Mouse (Mus musculus) neural tube, embryonic 13.5 days (tissue): Measurements from ENCODE around the gene Sufu. TPM values are rescaled to one million over a fixed set of nuclear protein-coding genes. Genes with fewer than 3 reads are reported as not detected.
A peak's percentile ranks its signal among the peaks of the same experiment; 100 is the strongest.

Experiments
- ATAC-seq: fragments of 200-750 bp; cut with Nextera tagmentation; 2 replicates; pipeline ENCODE4 v1.8.0; 2017; ENCODE audit warnings: low read depth, mild to moderate bottlenecking, moderate TSS enrichment, moderate library complexity
- H3K27ac ChIP-seq: fragments of 300-500 bp; sonication (generic); replicated peaks from 2 replicates; pipeline ENCODE4 v1.5.1; 2015; ENCODE audit warnings: moderate library complexity, mild to moderate bottlenecking, inconsistent platforms
- H3K27me3 ChIP-seq: fragments of 300-500 bp; sonication (generic); 2 replicates; pipeline ENCODE4 v1.6.1; 2015; ENCODE audit warnings: mild to moderate bottlenecking, inconsistent platforms
- H3K36me3 ChIP-seq: fragments of 300-500 bp; sonication (generic); 2 replicates; pipeline ENCODE4 v1.6.1; 2015; ENCODE audit warnings: mild to moderate bottlenecking, inconsistent platforms
- H3K4me1 ChIP-seq: fragments of 300-500 bp; sonication (generic); replicated peaks from 2 replicates; pipeline ENCODE4 v1.6.1; 2015; ENCODE audit warnings: inconsistent platforms
- H3K4me2 ChIP-seq: fragments of 300-500 bp; sonication (generic); 2 replicates; pipeline ENCODE4 v1.6.1; 2015; ENCODE audit warnings: inconsistent platforms, mild to moderate bottlenecking, moderate library complexity
- H3K4me3 ChIP-seq: fragments of 300-500 bp; sonication (generic); 2 replicates; pipeline ENCODE4 v1.5.1; 2015; ENCODE audit warnings: mild to moderate bottlenecking, inconsistent platforms
- H3K9ac ChIP-seq: fragments of 300-500 bp; sonication (generic); 2 replicates; pipeline ENCODE4 v1.6.1; 2015; ENCODE audit warnings: moderate library complexity, mild to moderate bottlenecking, inconsistent platforms
- H3K9me3 ChIP-seq: fragments of 300-500 bp; sonication (generic); 2 replicates; pipeline ENCODE4 v1.6.1; 2016; ENCODE audit warnings: inconsistent platforms
- WGBS: fragments of 180-500 bp; shearing (Covaris S2); methylation state at CpG from one replicate; pipeline ENCODE4 v1.1.7; 2015; 5-methylcytosine and 5-hydroxymethylcytosine counted together
- polyA plus RNA-seq: library from polyadenylated mRNA; unstranded; fragments of >200 nt; fragmentation: Nextera tagmentation; extraction: Ambion mirVana; gene quantifications from 2 replicates; pipeline ENCODE4 v1.2.1, GENCODE M21; 2015

Gene Sufu
- polyA plus RNA-seq, 1 experiment from 2014 or later = 24.8 TPM

GRCm38 (mm10) chr19:46416276-46416675 is 19.6 kb downstream of the Sufu start:
- Histone ChIP-seq H3K27me3 (no peaks in the 10 kb centered on the region), H3K9ac (no peak overlapping the region), H3K4me2 (no peak overlapping the region), H3K4me1 (peaks cover 29% of the 10 kb centered on the region), H3K4me3 (no peak overlapping the region), H3K36me3 (no peaks in the 10 kb centered on the region), H3K9me3 (no peaks in the 10 kb centered on the region), H3K27ac (peak overlapping the region; percentile 57)
- no peak for ATAC-seq
- 56% methylated on average over 9 of the region's 9 CpGs for whole genome bisulfite sequencing

GRCm38 (mm10) chr19:46418051-46418450 is 21.4 kb downstream of the Sufu start:
- Histone ChIP-seq H3K4me2 (no peak overlapping the region), H3K4me1 (peaks cover 47% of the 10 kb centered on the region)
- 94% methylated on average over 4 of the region's 4 CpGs for WGBS

GRCm38 (mm10) chr19:46420410-46420809 is 23.7 kb downstream of the Sufu start:
- no peak for ATAC-seq
- no peaks in the 10 kb centered on the region for H3K9me3 ChIP-seq
- peaks cover 58% of the 10 kb centered on the region for H3K4me1 ChIP-seq
- no peaks in the 10 kb centered on the region for H3K27me3 ChIP-seq
- H3K27ac ChIP-seq = no peak overlapping the region
- H3K4me2 ChIP-seq = no peak overlapping the region
- WGBS = 95% methylated on average over 7 of the region's 7 CpGs
- H3K36me3 ChIP-seq = no peaks in the 10 kb centered on the region
- no peak overlapping the region for H3K4me3 ChIP-seq
- no peak overlapping the region for H3K9ac ChIP-seq

More at GRCm38 (mm10) chr19:46418051-46418450, 21.4 kb downstream of the Sufu start:
- no peak for ATAC-seq
- no peak overlapping the region for H3K4me3 ChIP-seq
- H3K27ac ChIP-seq = no peak overlapping the region
- H3K36me3 ChIP-seq = no peaks in the 10 kb centered on the region
- H3K9ac ChIP-seq = no peak overlapping the region
- no peaks in the 10 kb centered on the region for H3K27me3 ChIP-seq
- no peaks in the 10 kb centered on the region for H3K9me3 ChIP-seq

GRCm38 (mm10) chr19:46422384-46423338 is 26.0 kb downstream of the Sufu start:
- Histone ChIP-seq H3K4me1 (peaks cover 49% of the 10 kb centered on the region), H3K9me3 (no peaks in the 10 kb centered on the region), H3K9ac (0 out of 2 replicates have a peak overlapping the region, but pooled peaks have one; percentile 13), H3K27ac (peak overlapping the region; percentile 75), H3K4me2 (no peak overlapping the region), H3K27me3 (no peaks in the 10 kb centered on the region), H3K36me3 (no peaks in the 10 kb centered on the region), H3K4me3 (no peak overlapping the region)
- WGBS = 37% methylated on average over 11 of the region's 11 CpGs
- peak; percentile 84 for ATAC-seq

DNA sequence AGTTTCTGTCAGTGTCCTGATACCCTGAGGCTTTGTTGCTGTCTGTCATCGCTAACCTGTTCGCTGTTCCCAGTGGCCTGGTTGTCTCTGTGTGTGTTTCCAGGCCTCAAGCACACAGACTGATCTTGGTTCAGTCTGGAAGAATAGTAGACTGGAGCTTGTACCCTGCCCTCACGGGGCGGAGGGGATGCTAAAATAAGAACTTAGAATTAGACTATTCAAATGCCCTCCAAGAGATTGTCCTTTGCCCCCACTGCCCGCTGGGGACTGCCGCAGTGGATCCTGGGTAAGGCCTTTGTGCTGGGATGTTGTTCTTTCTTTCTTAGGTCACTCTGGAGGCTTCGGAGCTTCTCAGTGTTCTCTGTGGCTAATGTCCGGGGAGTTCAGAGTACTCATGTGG is 28.6 kb downstream of the Sufu start:
- no peak overlapping the region for H3K4me2 ChIP-seq
- WGBS = 87% methylated on average over 8 of the region's 8 CpGs
- H3K4me1 ChIP-seq = peaks cover 37% of the 10 kb centered on the region

GRCm38 (mm10) chr19:46426488-46426887 is 29.8 kb downstream of the Sufu start:
- ATAC-seq = no peak
- H3K27me3 ChIP-seq = no peaks in the 10 kb centered on the region
- peaks cover 27% of the 10 kb centered on the region for H3K4me1 ChIP-seq
- H3K9ac ChIP-seq = no peak overlapping the region
- H3K27ac ChIP-seq = peak overlapping the region; percentile 25; the same call in 1 of the 2 replicates
- H3K9me3 ChIP-seq = no peaks in the 10 kb centered on the region
- no peak overlapping the region for H3K4me2 ChIP-seq
- H3K36me3 ChIP-seq = 0 out of 2 replicates have a peak, but pooled peaks cover 4% of the 10 kb centered on the region
- 62% methylated on average over 12 of the region's 12 CpGs for WGBS
- H3K4me3 ChIP-seq = no peak overlapping the region

More for the DNA sequence above, 28.6 kb downstream of the Sufu start:
- H3K4me3 ChIP-seq = no peak overlapping the region
- H3K9me3 ChIP-seq = no peaks in the 10 kb centered on the region
- no peak overlapping the region for H3K9ac ChIP-seq
- H3K36me3 ChIP-seq = 0 out of 2 replicates have a peak, but pooled peaks cover 4% of the 10 kb centered on the region
- H3K27ac ChIP-seq = no peak overlapping the region
- ATAC-seq = no peak
- no peaks in the 10 kb centered on the region for H3K27me3 ChIP-seq

DNA sequence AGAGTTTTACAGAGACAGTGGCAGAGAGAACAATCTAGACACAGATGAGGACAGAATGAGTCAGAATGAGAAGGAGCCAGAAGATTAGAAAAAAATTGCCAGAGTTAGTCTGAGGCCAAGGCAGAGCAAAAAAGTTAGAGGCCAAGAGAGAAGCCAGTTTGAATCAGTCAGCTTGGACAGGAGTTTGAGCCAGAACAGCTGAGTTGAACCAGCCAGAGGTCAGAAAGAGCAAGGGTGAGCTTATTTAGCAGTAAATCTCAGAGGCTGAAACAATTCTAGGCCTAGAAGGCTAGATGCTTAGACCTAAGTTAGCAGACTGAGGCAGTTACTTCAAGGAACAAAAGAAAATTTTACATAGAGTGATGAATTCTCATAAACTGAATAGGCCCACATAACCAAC is 32.6 kb downstream of the Sufu start:
- Histone ChIP-seq H3K36me3 (0 out of 2 replicates have a peak, but pooled peaks cover 4% of the 10 kb centered on the region), H3K27ac (no peak overlapping the region), H3K9me3 (no peaks in the 10 kb centered on the region), H3K4me1 (peaks cover 10% of the 10 kb centered on the region), H3K4me2 (no peak overlapping the region), H3K9ac (no peak overlapping the region), H3K27me3 (no peaks in the 10 kb centered on the region), H3K4me3 (no peak overlapping the region)
- no peak for ATAC-seq

- no peak for ATAC-seq
- Histone ChIP-seq H3K36me3 (no peaks in the 10 kb centered on the region), H3K9ac (0 out of 2 replicates have a peak overlapping the region, but pooled peaks have one; percentile 17), H3K4me1 (peaks cover 42% of the 10 kb centered on the region), H3K4me3 (no peak overlapping the region), H3K27ac (peak overlapping the region; percentile 49; the same call in 1 of the 2 replicates), H3K9me3 (no peaks in the 10 kb centered on the region), H3K4me2 (no peak overlapping the region), H3K27me3 (no peaks in the 10 kb centered on the region)
- 60% methylated on average over 7 of the region's 7 CpGs for WGBS
Observed at GRCm38 (mm10) chr19:46433712-46434111, 37.0 kb downstream of the Sufu start.

DNA sequence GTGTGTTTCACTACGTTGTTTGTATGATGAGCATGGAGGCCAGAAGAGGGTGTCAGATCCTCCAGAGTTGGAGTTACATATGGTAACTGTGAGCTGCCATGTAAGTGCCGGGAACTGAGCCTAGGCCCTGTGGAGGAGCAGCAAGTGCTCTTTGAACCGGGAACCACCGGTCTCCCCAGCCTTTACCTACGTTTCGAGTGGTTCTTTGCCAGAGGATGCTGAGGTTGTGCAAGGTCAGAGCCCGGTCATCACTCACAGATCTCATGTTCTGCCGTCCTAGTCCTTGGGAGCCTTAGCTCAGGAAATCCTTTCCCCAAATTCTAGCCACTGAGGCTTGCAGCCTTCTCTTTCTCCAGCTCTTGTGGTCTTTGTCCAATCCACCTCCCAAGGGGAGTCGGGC is 37.5 kb downstream of the Sufu start:
- no peak overlapping the region for H3K4me3 ChIP-seq
- H3K4me2 ChIP-seq = no peak overlapping the region
- no peaks in the 10 kb centered on the region for H3K36me3 ChIP-seq
- H3K9ac ChIP-seq = 0 out of 2 replicates have a peak overlapping the region, but pooled peaks have one; percentile 26
- ATAC-seq = no peak
- H3K4me1 ChIP-seq = peaks cover 42% of the 10 kb centered on the region
- whole genome bisulfite sequencing = 64% methylated on average over 9 of the region's 9 CpGs
- H3K27ac ChIP-seq = no peak overlapping the region
- no peaks in the 10 kb centered on the region for H3K9me3 ChIP-seq
- H3K27me3 ChIP-seq = no peaks in the 10 kb centered on the region

DNA sequence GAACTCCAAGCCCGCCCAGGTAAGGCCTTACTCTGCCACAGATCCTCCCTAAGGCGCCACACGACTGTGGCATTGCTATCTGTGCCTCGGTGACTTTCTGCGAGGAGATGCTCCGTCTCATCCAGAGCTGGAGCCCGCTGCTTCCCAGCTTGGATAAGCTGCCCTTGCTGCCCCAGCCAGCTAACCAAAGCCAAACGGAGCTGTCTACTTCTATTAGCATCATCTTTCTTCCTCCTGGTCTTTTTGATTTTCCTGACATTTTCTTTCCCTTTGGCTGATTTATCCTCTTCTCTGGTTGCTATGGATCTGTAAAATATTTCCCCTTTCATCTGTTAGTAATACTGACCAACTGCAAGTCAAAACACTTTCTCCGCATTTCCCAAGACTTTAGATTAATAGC is 37.9 kb downstream of the Sufu start:
- Histone ChIP-seq H3K9ac (peak overlapping the region; percentile 26; the same call in 1 of the 2 replicates), H3K9me3 (no peaks in the 10 kb centered on the region), H3K4me3 (no peak overlapping the region), H3K4me1 (peaks cover 42% of the 10 kb centered on the region), H3K27ac (no peak overlapping the region), H3K36me3 (no peaks in the 10 kb centered on the region), H3K27me3 (no peaks in the 10 kb centered on the region), H3K4me2 (no peak overlapping the region)
- WGBS = 61% methylated on average over 9 of the region's 9 CpGs
- no peak for ATAC-seq

DNA sequence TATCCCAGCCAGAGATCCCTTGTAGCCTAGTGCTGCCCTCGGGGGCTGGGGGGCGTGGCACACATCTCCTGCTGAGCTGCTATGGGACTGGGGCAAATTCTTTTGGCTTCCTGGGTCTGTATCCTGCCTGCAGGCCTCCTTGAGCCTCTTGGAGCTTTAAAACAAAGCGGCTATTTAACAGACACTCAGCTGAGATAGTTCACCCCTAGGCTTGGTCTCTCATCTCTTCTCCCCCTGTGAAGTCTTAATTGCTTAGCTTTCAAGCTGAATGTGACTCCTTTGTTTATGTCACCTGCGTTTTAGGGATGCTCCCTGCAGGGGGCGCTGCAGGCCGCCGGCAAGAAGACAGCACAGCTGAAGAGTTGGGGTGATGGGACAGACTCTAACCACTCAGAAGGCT is 38.8 kb downstream of the Sufu start:
- H3K36me3 ChIP-seq = no peaks in the 10 kb centered on the region
- H3K4me2 ChIP-seq = no peak overlapping the region
- H3K27ac ChIP-seq = no peak overlapping the region; the same call in 1 of the 2 replicates
- peaks cover 44% of the 10 kb centered on the region for H3K4me1 ChIP-seq
- H3K4me3 ChIP-seq = no peak overlapping the region
- H3K27me3 ChIP-seq = no peaks in the 10 kb centered on the region
- H3K9ac ChIP-seq = 0 out of 2 replicates have a peak overlapping the region, but pooled peaks have one; percentile 22
- ATAC-seq = peak; percentile 24; the same call in 1 of the 2 replicates
- WGBS = 3% methylated on average over 7 of the region's 7 CpGs
- H3K9me3 ChIP-seq = no peaks in the 10 kb centered on the region

- WGBS = 6% methylated on average over 6 of the region's 6 CpGs
- no peak for ATAC-seq
Observed at GRCm38 (mm10) chr19:46443509-46443908, 46.8 kb downstream of the Sufu start.

More at GRCm38 (mm10) chr19:46443509-46443908, 46.8 kb downstream of the Sufu start:
- no peak overlapping the region for H3K4me2 ChIP-seq
- peaks cover 64% of the 10 kb centered on the region for H3K4me1 ChIP-seq
- no peak overlapping the region for H3K4me3 ChIP-seq
- H3K9me3 ChIP-seq = no peaks in the 10 kb centered on the region
- no peaks in the 10 kb centered on the region for H3K27me3 ChIP-seq
- no peaks in the 10 kb centered on the region for H3K36me3 ChIP-seq
- peak overlapping the region; percentile 68 for H3K27ac ChIP-seq
- H3K9ac ChIP-seq = 0 out of 2 replicates have a peak overlapping the region, but pooled peaks have one; percentile 27
